Mouse (Mus musculus): ENCODE data around the gene Degs2. TPM values are rescaled to one million over a fixed set of nuclear protein-coding genes. Genes with fewer than 3 reads are reported as not detected.

The Degs2 gene
- polyA plus RNA-seq, 1 experiment from 2014 or later, result 1.2 TPM

DNA sequence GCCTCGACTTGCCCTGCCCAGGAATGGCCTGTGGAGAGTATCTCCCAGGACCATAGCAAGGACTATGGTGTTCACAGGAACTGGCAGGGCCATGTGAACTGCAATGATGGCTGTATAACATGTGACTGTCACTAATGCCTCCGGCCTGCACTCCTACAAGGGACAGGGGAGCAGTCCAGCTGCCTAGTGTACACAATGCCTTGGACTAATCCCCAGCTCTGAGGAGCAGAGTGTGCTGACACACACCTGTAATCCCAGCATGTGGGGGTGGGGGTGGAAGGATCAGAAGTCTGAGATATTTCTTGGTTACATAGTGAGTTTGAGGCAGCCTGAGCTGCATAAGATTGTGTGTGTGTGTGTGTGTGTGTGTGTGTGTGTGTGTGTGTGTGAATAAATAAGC lies 8.5 kb downstream of the Degs2 start:
- WGBS (ENCODE audit: insufficient replicate concordance), result 59% methylated on average over 2 of the region's 2 CpGs
- Histone ChIP-seq H3K4me3 (ENCODE audit: low read depth, low read length) (no peak overlapping the region), H3K9ac (ENCODE audit: low read depth, low read length) (no peak overlapping the region), H3K27ac (ENCODE audit: low read length) (no peak overlapping the region), H3K36me3 (ENCODE audit: control insufficient read depth, insufficient read depth) (no peaks in the 10 kb centered on the region), H3K27me3 (ENCODE audit: control insufficient read depth, insufficient read depth, low read depth, low read length) (no peaks in the 10 kb centered on the region), H3K4me2 (ENCODE audit: low read depth, low read length) (no peak overlapping the region), H3K4me1 (ENCODE audit: control insufficient read depth, low read depth, low read length) (no peaks in the 10 kb centered on the region), H3K9me3 (replicated peaks; ENCODE audit: control insufficient read depth, low read length) (no peaks in the 10 kb centered on the region)
- ATAC-seq (ENCODE audit: low read depth), result no peak

DNA sequence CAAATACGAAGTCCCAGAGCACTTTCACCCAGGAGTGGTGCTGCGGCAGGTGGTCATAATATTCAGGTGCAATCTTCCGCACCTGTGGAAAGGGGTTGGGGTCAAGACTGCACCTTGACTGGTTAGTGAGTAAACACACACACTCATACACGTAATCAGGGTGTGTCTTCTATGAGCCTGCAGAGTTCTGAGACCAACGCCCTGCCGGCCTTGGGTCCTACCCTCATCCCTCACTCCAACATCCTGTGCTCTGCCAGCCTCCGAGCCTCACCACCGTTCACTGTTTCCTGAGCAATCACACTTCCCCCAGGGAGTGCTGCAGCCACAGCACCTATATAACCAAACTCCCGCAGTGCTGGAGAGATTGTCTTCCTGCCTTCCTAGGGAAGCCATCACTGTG lies 11.6 kb downstream of the Degs2 start:
- Histone ChIP-seq H3K9ac (ENCODE audit: low read depth, low read length) (no peak overlapping the region), H3K4me1 (ENCODE audit: control insufficient read depth, low read depth, low read length) (no peaks in the 10 kb centered on the region), H3K27ac (ENCODE audit: low read length) (no peak overlapping the region), H3K4me3 (ENCODE audit: low read depth, low read length) (no peak overlapping the region), H3K4me2 (ENCODE audit: low read depth, low read length) (no peak overlapping the region), H3K9me3 (replicated peaks; ENCODE audit: control insufficient read depth, low read length) (no peaks in the 10 kb centered on the region), H3K27me3 (ENCODE audit: control insufficient read depth, insufficient read depth, low read depth, low read length) (no peaks in the 10 kb centered on the region), H3K36me3 (ENCODE audit: control insufficient read depth, insufficient read depth) (no peaks in the 10 kb centered on the region)
- 45% methylated on average over 9 of the region's 9 CpGs for WGBS (ENCODE audit: insufficient replicate concordance)
- ATAC-seq (ENCODE audit: low read depth), result no peak

DNA sequence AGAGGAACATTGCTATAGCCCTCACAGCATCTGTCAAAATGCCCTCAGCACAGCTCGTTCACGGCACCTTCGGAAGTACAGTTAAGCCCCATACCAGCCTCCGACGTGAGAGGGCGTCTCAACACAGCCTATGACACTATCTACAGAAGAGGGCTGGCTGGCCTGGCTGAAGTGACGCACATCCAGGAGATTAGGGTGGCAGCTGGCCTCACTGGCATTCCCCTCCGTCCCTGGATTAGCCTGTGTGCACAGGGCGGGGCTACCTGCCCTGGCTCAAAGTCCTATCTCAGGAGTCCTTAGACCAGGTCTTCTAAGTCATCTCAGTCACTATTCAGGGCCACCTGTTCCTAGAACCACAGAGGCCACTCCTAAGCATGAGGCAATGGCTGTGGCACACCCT lies 12.9 kb downstream of the Degs2 start:
- 67% methylated on average over 9 of the region's 9 CpGs for WGBS (ENCODE audit: insufficient replicate concordance)
- ATAC-seq (ENCODE audit: low read depth), result no peak
- Histone ChIP-seq H3K9me3 (replicated peaks; ENCODE audit: control insufficient read depth, low read length) (no peaks in the 10 kb centered on the region), H3K4me1 (ENCODE audit: control insufficient read depth, low read depth, low read length) (no peaks in the 10 kb centered on the region), H3K9ac (ENCODE audit: low read depth, low read length) (no peak overlapping the region), H3K4me3 (ENCODE audit: low read depth, low read length) (no peak overlapping the region), H3K36me3 (ENCODE audit: control insufficient read depth, insufficient read depth) (no peaks in the 10 kb centered on the region), H3K27ac (ENCODE audit: low read length) (no peak overlapping the region), H3K27me3 (ENCODE audit: control insufficient read depth, insufficient read depth, low read depth, low read length) (no peaks in the 10 kb centered on the region), H3K4me2 (ENCODE audit: low read depth, low read length) (no peak overlapping the region)

DNA sequence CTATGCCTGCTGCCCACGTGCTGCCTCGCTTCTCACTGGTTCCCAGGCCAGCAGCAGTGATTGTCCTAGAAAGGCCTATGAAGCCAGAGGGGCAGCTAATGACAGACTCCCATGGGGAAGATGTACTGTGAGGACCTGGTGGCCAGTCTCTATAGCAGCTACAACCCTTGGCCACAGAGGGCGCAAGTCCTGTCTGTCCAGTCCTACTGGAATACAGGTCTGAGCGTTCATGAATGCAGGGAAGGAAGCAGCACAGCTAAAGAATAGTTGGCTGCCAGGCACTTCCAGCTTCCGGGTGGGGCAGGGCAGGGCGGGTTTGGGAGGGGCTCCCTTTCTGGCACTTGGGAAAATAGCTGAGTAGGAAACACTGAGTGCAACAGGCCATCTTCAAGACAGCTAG lies 15.2 kb downstream of the Degs2 start:
- Histone ChIP-seq H3K9ac (ENCODE audit: low read depth, low read length) (no peak overlapping the region), H3K4me1 (ENCODE audit: control insufficient read depth, low read depth, low read length) (no peaks in the 10 kb centered on the region), H3K4me2 (ENCODE audit: low read depth, low read length) (no peak overlapping the region), H3K27ac (ENCODE audit: low read length) (no peak overlapping the region), H3K36me3 (ENCODE audit: control insufficient read depth, insufficient read depth) (no peaks in the 10 kb centered on the region), H3K4me3 (ENCODE audit: low read depth, low read length) (no peak overlapping the region), H3K9me3 (replicated peaks; ENCODE audit: control insufficient read depth, low read length) (no peaks in the 10 kb centered on the region), H3K27me3 (ENCODE audit: control insufficient read depth, insufficient read depth, low read depth, low read length) (no peaks in the 10 kb centered on the region)
- ATAC-seq (ENCODE audit: low read depth), result no peak
- WGBS (ENCODE audit: insufficient replicate concordance), result 63% methylated on average over 6 of the region's 6 CpGs

DNA sequence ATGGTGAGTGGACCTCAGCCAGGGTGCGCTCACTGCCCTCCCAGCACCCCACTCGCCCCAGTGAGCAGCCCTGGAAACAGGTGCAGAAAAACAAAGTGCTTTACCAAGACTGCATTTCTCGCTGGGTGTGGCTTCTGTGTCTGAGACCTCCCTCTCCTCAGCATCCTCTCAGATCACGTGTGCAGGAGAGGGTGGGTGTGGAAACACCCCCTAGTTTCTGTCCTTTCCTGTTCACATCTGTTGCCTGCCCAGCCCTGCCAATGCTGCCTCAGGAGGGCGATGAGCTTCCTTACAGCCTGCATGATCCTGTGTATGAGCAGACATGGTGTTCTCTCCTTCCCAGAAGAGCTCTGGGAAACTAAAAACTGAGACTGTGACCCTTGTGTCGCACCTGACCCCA lies 15.7 kb downstream of the Degs2 start:
- no peak for ATAC-seq (ENCODE audit: low read depth)
- Histone ChIP-seq H3K9me3 (replicated peaks; ENCODE audit: control insufficient read depth, low read length) (no peaks in the 10 kb centered on the region), H3K27me3 (ENCODE audit: control insufficient read depth, insufficient read depth, low read depth, low read length) (no peaks in the 10 kb centered on the region), H3K36me3 (ENCODE audit: control insufficient read depth, insufficient read depth) (no peaks in the 10 kb centered on the region), H3K4me1 (ENCODE audit: control insufficient read depth, low read depth, low read length) (no peaks in the 10 kb centered on the region), H3K4me2 (ENCODE audit: low read depth, low read length) (no peak overlapping the region), H3K27ac (ENCODE audit: low read length) (no peak overlapping the region), H3K4me3 (ENCODE audit: low read depth, low read length) (no peak overlapping the region), H3K9ac (ENCODE audit: low read depth, low read length) (no peak overlapping the region)
- WGBS (ENCODE audit: insufficient replicate concordance), result 63% methylated on average over 6 of the region's 6 CpGs

DNA sequence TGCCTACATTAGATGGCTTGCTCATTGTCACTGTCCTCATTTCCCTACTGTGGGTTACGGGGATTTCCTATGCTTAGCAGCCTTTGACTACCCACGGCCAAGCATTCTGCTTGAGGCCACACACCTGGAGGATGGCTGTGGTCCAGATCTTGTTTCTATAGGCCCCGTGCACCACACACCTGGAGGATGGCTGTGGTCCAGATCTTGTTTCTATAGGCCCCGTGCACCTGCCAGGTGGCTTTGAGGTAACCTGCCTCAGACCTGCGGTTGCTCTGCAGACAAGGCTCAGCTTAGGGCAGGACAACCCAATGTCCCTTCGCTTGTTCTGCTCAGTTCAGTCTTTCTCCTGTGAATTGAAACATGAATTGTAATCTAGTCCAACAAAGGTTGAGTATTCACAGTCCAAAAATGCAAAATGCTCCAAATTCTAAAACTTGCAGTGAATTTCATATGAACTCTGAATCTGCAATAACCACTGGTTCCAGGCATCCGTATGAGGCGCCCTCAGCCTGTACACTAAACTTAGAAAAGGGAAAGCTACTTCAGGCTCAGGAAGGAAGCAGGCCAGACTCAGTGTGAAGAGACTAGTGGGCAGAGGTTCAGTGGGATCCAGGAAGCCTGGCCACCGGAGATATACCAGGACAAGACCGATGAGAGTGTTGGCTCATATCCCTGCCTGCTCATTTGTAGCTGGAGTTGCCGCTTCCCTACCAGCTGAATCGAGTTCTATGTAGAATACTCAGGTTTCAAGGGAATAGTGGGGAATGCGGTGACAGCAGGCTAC lies 19.7 kb downstream of the Degs2 start:
- no peaks in the 10 kb centered on the region for H3K27me3 ChIP-seq (ENCODE audit: control insufficient read depth, insufficient read depth, low read depth, low read length)
- H3K9me3 ChIP-seq (replicated peaks; ENCODE audit: control insufficient read depth, low read length), result no peaks in the 10 kb centered on the region
- 66% methylated on average over 13 of the region's 13 CpGs for WGBS (ENCODE audit: insufficient replicate concordance)
- no peak overlapping the region for H3K4me3 ChIP-seq (ENCODE audit: low read depth, low read length)
- no peak overlapping the region for H3K9ac ChIP-seq (ENCODE audit: low read depth, low read length)
- no peaks in the 10 kb centered on the region for H3K4me1 ChIP-seq (ENCODE audit: control insufficient read depth, low read depth, low read length)
- no peak overlapping the region for H3K27ac ChIP-seq (ENCODE audit: low read length)
- H3K36me3 ChIP-seq (ENCODE audit: control insufficient read depth, insufficient read depth), result no peaks in the 10 kb centered on the region
- ATAC-seq (ENCODE audit: low read depth), result no peak
- no peak overlapping the region for H3K4me2 ChIP-seq (ENCODE audit: low read depth, low read length)

- no peaks in the 10 kb centered on the region for H3K4me1 ChIP-seq (ENCODE audit: control insufficient read depth, low read depth, low read length)
- no peak overlapping the region for H3K27ac ChIP-seq (ENCODE audit: low read length)
- ATAC-seq (ENCODE audit: low read depth), result no peak
- H3K36me3 ChIP-seq (ENCODE audit: control insufficient read depth, insufficient read depth), result no peaks in the 10 kb centered on the region
- no peaks in the 10 kb centered on the region for H3K27me3 ChIP-seq (ENCODE audit: control insufficient read depth, insufficient read depth, low read depth, low read length)
- H3K9me3 ChIP-seq (replicated peaks; ENCODE audit: control insufficient read depth, low read length), result no peaks in the 10 kb centered on the region
- WGBS (ENCODE audit: insufficient replicate concordance), result 74% methylated on average over 8 of the region's 8 CpGs
- no peak overlapping the region for H3K9ac ChIP-seq (ENCODE audit: low read depth, low read length)
- H3K4me2 ChIP-seq (ENCODE audit: low read depth, low read length), result no peak overlapping the region
- no peak overlapping the region for H3K4me3 ChIP-seq (ENCODE audit: low read depth, low read length)
Measured at GRCm38 (mm10) chr12:108680861-108681260, 21.3 kb downstream of the Degs2 start.

DNA sequence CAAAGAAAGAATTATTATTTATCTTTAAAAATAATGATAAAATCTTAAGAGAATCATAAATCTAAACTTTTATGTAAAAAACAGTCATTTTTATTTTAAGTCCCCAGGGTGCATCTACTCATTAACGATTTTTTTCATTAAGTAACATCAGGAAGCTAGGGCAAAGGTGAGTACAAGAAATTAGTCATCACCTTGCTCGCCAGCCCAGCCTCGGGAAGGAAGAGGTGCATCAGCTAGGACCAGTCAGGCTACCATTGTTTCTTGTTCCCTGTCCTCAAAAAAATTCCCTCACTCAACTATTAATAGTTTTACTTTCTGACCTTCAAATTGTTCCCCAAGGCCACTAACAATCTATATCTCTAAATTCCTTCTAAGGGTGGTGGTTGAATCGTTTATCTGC lies 23.7 kb downstream of the Degs2 start:
- H3K9me3 ChIP-seq (replicated peaks; ENCODE audit: control insufficient read depth, low read length), result no peaks in the 10 kb centered on the region
- H3K4me3 ChIP-seq (ENCODE audit: low read depth, low read length), result no peak overlapping the region
- no peaks in the 10 kb centered on the region for H3K36me3 ChIP-seq (ENCODE audit: control insufficient read depth, insufficient read depth)
- no peak for ATAC-seq (ENCODE audit: low read depth)
- H3K9ac ChIP-seq (ENCODE audit: low read depth, low read length), result no peak overlapping the region
- H3K4me2 ChIP-seq (ENCODE audit: low read depth, low read length), result no peak overlapping the region
- H3K4me1 ChIP-seq (ENCODE audit: control insufficient read depth, low read depth, low read length), result no peaks in the 10 kb centered on the region
- H3K27me3 ChIP-seq (ENCODE audit: control insufficient read depth, insufficient read depth, low read depth, low read length), result no peaks in the 10 kb centered on the region
- 56% methylated on average over 4 of the region's 4 CpGs for WGBS (ENCODE audit: insufficient replicate concordance)
- no peak overlapping the region for H3K27ac ChIP-seq (ENCODE audit: low read length)

GRCm38 (mm10) chr12:108677116-108677515 lies 25.0 kb downstream of the Degs2 start:
- 74% methylated on average over 5 of the region's 5 CpGs for WGBS (ENCODE audit: insufficient replicate concordance)
- H3K9me3 ChIP-seq (replicated peaks; ENCODE audit: control insufficient read depth, low read length), result no peaks in the 10 kb centered on the region
- H3K9ac ChIP-seq (ENCODE audit: low read depth, low read length), result no peak overlapping the region

More at GRCm38 (mm10) chr12:108677116-108677515, 25.0 kb downstream of the Degs2 start:
- Histone ChIP-seq H3K4me1 (ENCODE audit: control insufficient read depth, low read depth, low read length) (no peaks in the 10 kb centered on the region), H3K36me3 (ENCODE audit: control insufficient read depth, insufficient read depth) (no peaks in the 10 kb centered on the region), H3K27ac (ENCODE audit: low read length) (no peak overlapping the region), H3K4me3 (ENCODE audit: low read depth, low read length) (no peak overlapping the region), H3K27me3 (ENCODE audit: control insufficient read depth, insufficient read depth, low read depth, low read length) (no peaks in the 10 kb centered on the region), H3K4me2 (ENCODE audit: low read depth, low read length) (no peak overlapping the region)
- no peak for ATAC-seq (ENCODE audit: low read depth)
